Mouse (Mus musculus) olfactory bulb, adult 2 months (tissue): Measurements from ENCODE around the gene Tfdp2.

Source experiments
- CTCF ChIP-seq: fragments of 200-500 bp; IDR thresholded peaks from 2 replicates; pipeline ENCODE4 v1.5.1; 2012; ENCODE audit warnings: low read depth, mild to moderate bottlenecking, low read length, moderate library complexity; ENCODE audit not compliant: insufficient read depth
- POLR2A ChIP-seq: fragments of 200-500 bp; IDR thresholded peaks from 2 replicates; pipeline ENCODE4 v1.6.1; 2012; ENCODE audit warnings: mild to moderate bottlenecking, low read depth, low read length, moderate library complexity; ENCODE audit not compliant: insufficient read depth

- TF ChIP-seq CTCF (no peak), POLR2A (no peak)
These were observed 128.4 kb downstream of the Tfdp2 start for GRCm38 (mm10) chr9:96324502-96324901.
